Mouse (Mus musculus) testis, adult 2 months (tissue): Measurements from ENCODE around the gene Tagln2. TPM values are rescaled to one million over a fixed set of nuclear protein-coding genes. Genes with fewer than 3 reads are reported as not detected.

ENCODE experiments used
- H3K27ac ChIP-seq: fragments of 200-500 bp; 2 replicates; pipeline ENCODE4 v1.5.1; 2012; ENCODE audit warnings: low read depth, low read length; ENCODE audit not compliant: control insufficient read depth, insufficient read depth
- H3K27me3 ChIP-seq: fragments of 200-500 bp; 2 replicates; pipeline ENCODE4 v1.6.1; 2012; ENCODE audit warnings: mild to moderate bottlenecking, low read length, moderate library complexity; ENCODE audit not compliant: control insufficient read depth, insufficient read depth
- H3K36me3 ChIP-seq: fragments of 200-500 bp; 2 replicates; pipeline ENCODE4 v1.6.1; 2012; ENCODE audit warnings: mild to moderate bottlenecking, low read length; ENCODE audit not compliant: control insufficient read depth, insufficient read depth
- H3K4me1 ChIP-seq: fragments of 200-500 bp; 2 replicates; pipeline ENCODE4 v1.6.1; 2012; ENCODE audit warnings: low read length; ENCODE audit not compliant: control insufficient read depth, insufficient read depth
- H3K4me3 ChIP-seq: fragments of 200-500 bp; 2 replicates; pipeline ENCODE4 v1.5.1; 2012; ENCODE audit warnings: low read depth, mild to moderate bottlenecking, low read length, moderate library complexity, mixed read lengths; ENCODE audit not compliant: control insufficient read depth
- CTCF ChIP-seq: fragments of 200-500 bp; IDR thresholded peaks from 2 replicates; pipeline ENCODE4 v1.5.1; 2012; ENCODE audit warnings: low read depth, mild to moderate bottlenecking, inconsistent platforms, low read length, moderate library complexity; ENCODE audit not compliant: control insufficient read depth, insufficient read depth, insufficient replicate concordance
- POLR2A ChIP-seq: fragments of 200-500 bp; IDR thresholded peaks from 2 replicates; pipeline ENCODE4 v1.6.1; 2012; ENCODE audit warnings: low read depth, mild to moderate bottlenecking, inconsistent platforms, low read length, moderate library complexity; ENCODE audit not compliant: control insufficient read depth
- polyA plus RNA-seq: library from polyadenylated mRNA; depleted of rRNA; stranded (reverse); fragments of >200 nt; gene quantifications from 2 replicates; pipeline ENCODE4 v1.2.3, GENCODE M21; 2012

Gene Tagln2
- polyA plus RNA-seq, 1 experiment, result 7.6 TPM

- Histone ChIP-seq H3K4me1 (peaks cover 23% of the 10 kb centered on the region), H3K36me3 (no peaks in the 10 kb centered on the region), H3K27me3 (no peaks in the 10 kb centered on the region), H3K27ac (no peak overlapping the region), H3K4me3 (no peak overlapping the region)
- no peak for TF ChIP-seq POLR2A
- no peak for TF ChIP-seq CTCF
These were observed 2.4 kb upstream of the Tagln2 start for GRCm38 (mm10) chr1:172497428-172497827.

- Histone ChIP-seq H3K4me3 (peak overlapping the region; percentile 65), H3K4me1 (peaks cover 25% of the 10 kb centered on the region), H3K36me3 (no peaks in the 10 kb centered on the region), H3K27me3 (no peaks in the 10 kb centered on the region), H3K27ac (peak overlapping the region; percentile 45)
- no peak for TF ChIP-seq CTCF
- 0 out of 2 replicates have a peak, but pooled peaks have one; percentile 1 for TF ChIP-seq POLR2A
These were observed 864 bp downstream of the Tagln2 start for GRCm38 (mm10) chr1:172500451-172501370.

- H3K27me3 ChIP-seq, result no peaks in the 10 kb centered on the region
- H3K36me3 ChIP-seq, result no peaks in the 10 kb centered on the region
- H3K27ac ChIP-seq, result peak overlapping the region; percentile 20; the same call in 1 of the 2 replicates
- peak overlapping the region; percentile 3; the same call in 1 of the 2 replicates for H3K4me3 ChIP-seq
- peaks cover 20% of the 10 kb centered on the region for H3K4me1 ChIP-seq
- TF ChIP-seq CTCF (no peak), POLR2A (no peak)
These were observed 1.7 kb downstream of the Tagln2 start for GRCm38 (mm10) chr1:172501371-172502144.

GRCm38 (mm10) chr1:172502145-172503110 lies 2.6 kb downstream of the Tagln2 start:
- H3K4me1 ChIP-seq, result peaks cover 20% of the 10 kb centered on the region
- H3K27ac ChIP-seq, result peak overlapping the region; percentile 20; the same call in 1 of the 2 replicates
- TF ChIP-seq POLR2A (no peak), CTCF (no peak)
- H3K4me3 ChIP-seq, result no peak overlapping the region
- H3K27me3 ChIP-seq, result no peaks in the 10 kb centered on the region
- no peaks in the 10 kb centered on the region for H3K36me3 ChIP-seq

GRCm38 (mm10) chr1:172503111-172503997 lies 3.5 kb downstream of the Tagln2 start:
- H3K36me3 ChIP-seq, result no peaks in the 10 kb centered on the region
- H3K27ac ChIP-seq, result no peak overlapping the region
- H3K4me3 ChIP-seq, result no peak overlapping the region
- H3K4me1 ChIP-seq, result peaks cover 20% of the 10 kb centered on the region
- H3K27me3 ChIP-seq, result no peaks in the 10 kb centered on the region
- TF ChIP-seq POLR2A, result no peak
- no peak for TF ChIP-seq CTCF

- Histone ChIP-seq H3K4me1 (peaks cover 20% of the 10 kb centered on the region), H3K4me3 (no peak overlapping the region), H3K27ac (no peak overlapping the region), H3K27me3 (no peaks in the 10 kb centered on the region), H3K36me3 (no peaks in the 10 kb centered on the region)
- no peak for TF ChIP-seq CTCF
- no peak for TF ChIP-seq POLR2A
These were observed 4.9 kb downstream of the Tagln2 start for GRCm38 (mm10) chr1:172504756-172505155.
